ENCODE assay signal across 8 mouse cellular contexts in genomic region chr8:92129241-92130015, GRCm38 (mm10).
DNase-seq lines count a peak whose midpoint lies in the region; ATAC-seq and TF ChIP-seq lines count a peak whose summit lies in the region.

No protein-coding gene starts in this region.

- H3K27me3 ChIP-seq in intestine, embryonic 15.5 days (replicated peaks): peaks cover 9% of the 10 kb centered on the region

- DNase-seq in cerebellum, adult 11 months: peak; percentile 6
- DNase-seq in layer of hippocampus, adult 9-11 months: peak; percentile 16
- DNase-seq in layer of hippocampus, adult 2 months (ENCODE audit: low spot score in 2 of 2): no peak
- peak; percentile 8 for DNase-seq in skeletal muscle tissue, adult 2 months (ENCODE audit: low read depth, low spot score)
- no peak for DNase-seq in thymus, postnatal 25 days
- DNase-seq in frontal cortex, postnatal 25 days (ENCODE audit: low spot score in 2 of 2): no peak

- peaks cover 8% of the 10 kb centered on the region; the same call in 1 of the 2 replicates for H3K4me1 ChIP-seq in intestine, embryonic 15.5 days (replicated peaks)

- H3K9ac ChIP-seq in intestine, embryonic 15.5 days: no peak overlapping the region

- WGBS in intestine, embryonic 15.5 days: 39% methylated on average over 6 of the region's 6 CpGs

- no peak for TF ChIP-seq CTCF in layer of hippocampus, adult 2 months (conservative IDR thresholded peaks at IDR 0.05)

- no peak overlapping the region for H3K27ac ChIP-seq in layer of hippocampus, adult 2 months
- H3K27ac ChIP-seq in intestine, embryonic 15.5 days: no peak overlapping the region

- H3K9me3 ChIP-seq in intestine, embryonic 15.5 days: no peaks in the 10 kb centered on the region

- no peak overlapping the region for H3K4me3 ChIP-seq in layer of hippocampus, adult 2 months
- H3K4me3 ChIP-seq in intestine, embryonic 15.5 days (replicated peaks): no peak overlapping the region

- H3K4me2 ChIP-seq in intestine, embryonic 15.5 days (replicated peaks): no peak overlapping the region

- no peak for ATAC-seq in cerebellum, adult (ENCODE audit: insufficient number of reproducible peaks, low FRiP score, low TSS enrichment)
- 0 out of 2 replicates have a peak, but pooled peaks have one; percentile 45 for ATAC-seq in intestine, embryonic 15.5 days

- no peaks in the 10 kb centered on the region for H3K36me3 ChIP-seq in intestine, embryonic 15.5 days

Comparison
In these comparisons a context has a peak if more than half of its experiments do, and no peak if none do; other contexts are left out.
1. DNase-seq: peak in cerebellum, adult 11 months (single experiment), layer of hippocampus, adult 9-11 months (single experiment) and skeletal muscle tissue, adult 2 months (single experiment); none in layer of hippocampus, adult 2 months (0 of 2), thymus, postnatal 25 days (single experiment) and frontal cortex, postnatal 25 days (0 of 2).